Mouse (Mus musculus): ENCODE measurements around the gene Atg4c. TPM values are rescaled to one million over a fixed set of nuclear protein-coding genes. Genes with fewer than 3 reads are reported as not detected.

Atg4c gene
- total and polyA plus RNA-seq, 3 experiments, result not detected

DNA sequence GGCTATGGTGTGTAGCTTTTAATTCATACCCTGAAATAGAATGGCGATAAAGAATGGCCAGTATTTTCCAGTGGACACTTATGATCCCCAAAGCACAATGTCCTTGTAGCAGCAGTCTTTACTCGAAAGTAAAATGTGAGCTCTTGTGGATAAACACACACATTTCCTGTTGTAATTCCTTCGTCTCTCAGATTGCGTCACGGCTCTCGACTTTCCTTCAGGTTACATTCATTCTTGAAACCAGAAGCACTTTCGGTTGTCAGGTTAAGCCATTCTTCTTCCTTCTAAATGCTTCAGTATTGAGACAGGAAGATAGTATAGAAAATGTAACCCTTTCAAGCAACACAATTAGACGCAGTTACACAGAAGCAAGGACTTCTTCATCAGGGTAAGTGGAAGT, 17.9 kb downstream of the Atg4c start:
- Histone ChIP-seq H3K27ac (ENCODE audit: insufficient read depth, low read depth) (no peak overlapping the region), H3K36me3 (replicated peaks in 1 of 2; ENCODE audit: control insufficient read depth in 1 of 2, insufficient read depth in 1 of 2, low read length in 1 of 2) (no peaks in the 10 kb centered on the region), H3K79me2 (replicated peaks; ENCODE audit: control insufficient read depth, extremely low read depth, insufficient read depth, poor library complexity, severe bottlenecking) (no peaks in the 10 kb centered on the region), H3K9ac (ENCODE audit: insufficient read depth, low read depth) (no peak overlapping the region), H3K4me3 (replicated peaks in 1 of 3; ENCODE audit: low read depth in 2 of 3, low read length in 2 of 3, poor library complexity in 1 of 3) (no peak overlapping the region), H3K9me3 (replicated peaks; ENCODE audit: low read length) (peaks cover 64% of the 10 kb centered on the region), H3K27me3 (replicated peaks) (no peaks in the 10 kb centered on the region), H3K4me2 (ENCODE audit: insufficient read depth, low read depth, poor library complexity, severe bottlenecking) (no peak overlapping the region), H3K4me1 (ENCODE audit: control insufficient read depth in 1 of 2, insufficient read depth in 2 of 2) (no peaks in the 10 kb centered on the region)
- TF ChIP-seq TCF12 (IDR thresholded peaks at IDR 0.05; ENCODE audit: low read depth, low read length) (no peak), TBP (conservative IDR thresholded peaks at IDR 0.05; ENCODE audit: low read depth, low read length) (no peak), ZKSCAN1 (IDR thresholded peaks at IDR 0.05; ENCODE audit: borderline replicate concordance, low read depth, low read length) (no peak), CTCF (conservative IDR thresholded peaks at IDR 0.05 in 1 of 2, IDR thresholded peaks at IDR 0.05 in 1 of 2; ENCODE audit: low read depth in 2 of 2, low read length in 2 of 2) (no peak), MYC (IDR thresholded peaks at IDR 0.05; ENCODE audit: low read depth, low read length) (no peak)
- in situ Hi-C loops (cut with MboI; ENCODE audit: low pct_ligation_motif_present, low pct_unique_long_range_greater_than_20kb, low sequenced_read_pairs) (no loop called here), dilution Hi-C loops (cut with MboI; ENCODE audit: extremely low pct_ligation_motif_present, extremely low pct_unique_long_range_greater_than_20kb, low sequenced_read_pairs) (no loop called here)
- no peak for DNase-seq (ENCODE audit: extremely low read depth)

DNA sequence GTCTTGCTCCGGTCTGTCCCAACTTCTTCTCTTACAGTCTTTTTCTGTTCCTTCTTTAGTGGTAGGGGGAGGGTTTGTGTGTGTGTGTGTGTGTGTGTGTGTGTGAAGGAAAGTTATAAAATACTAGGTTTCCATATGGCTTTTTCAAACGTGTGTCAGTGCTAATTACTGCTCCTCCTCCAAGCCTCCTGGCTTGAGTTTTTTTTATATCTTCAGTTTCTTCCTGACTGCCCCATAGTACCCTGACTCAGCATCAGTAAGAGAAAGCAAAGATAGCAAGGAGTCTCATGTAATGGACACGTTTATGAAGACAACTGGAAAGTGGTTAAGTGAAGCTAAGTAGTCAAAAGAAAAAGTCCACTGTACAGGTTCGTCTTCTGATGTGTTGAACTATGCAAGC, 19.4 kb downstream of the Atg4c start:
- Histone ChIP-seq H3K79me2 (replicated peaks; ENCODE audit: control insufficient read depth, extremely low read depth, insufficient read depth, poor library complexity, severe bottlenecking) (no peaks in the 10 kb centered on the region), H3K4me3 (replicated peaks in 1 of 3; ENCODE audit: low read depth in 2 of 3, low read length in 2 of 3, poor library complexity in 1 of 3) (no peak overlapping the region), H3K36me3 (replicated peaks in 1 of 2; ENCODE audit: control insufficient read depth in 1 of 2, insufficient read depth in 1 of 2, low read length in 1 of 2) (no peaks in the 10 kb centered on the region), H3K4me1 (ENCODE audit: control insufficient read depth in 1 of 2, insufficient read depth in 2 of 2) (no peaks in the 10 kb centered on the region), H3K9ac (ENCODE audit: insufficient read depth, low read depth) (no peak overlapping the region), H3K27me3 (replicated peaks) (no peaks in the 10 kb centered on the region), H3K27ac (ENCODE audit: insufficient read depth, low read depth) (no peak overlapping the region), H3K4me2 (ENCODE audit: insufficient read depth, low read depth, poor library complexity, severe bottlenecking) (no peak overlapping the region), H3K9me3 (replicated peaks; ENCODE audit: low read length) (peaks cover 64% of the 10 kb centered on the region)
- TF ChIP-seq USF2 (conservative IDR thresholded peaks at IDR 0.05; ENCODE audit: low read depth, low read length) (no peak), EP300 (IDR thresholded peaks at IDR 0.05; ENCODE audit: low read length) (no peak), ETS1 (conservative IDR thresholded peaks at IDR 0.05; ENCODE audit: low read depth, low read length) (no peak), POLR2AphosphoS2 (IDR thresholded peaks at IDR 0.05; ENCODE audit: low read depth, low read length) (no peak), USF1 (IDR thresholded peaks at IDR 0.05; ENCODE audit: low read depth, low read length) (no peak), CHD1 (IDR thresholded peaks at IDR 0.05; ENCODE audit: low read depth, low read length) (no peak), ZNF384 (IDR thresholded peaks at IDR 0.05; ENCODE audit: low read depth, low read length) (no peak), POLR2A (IDR thresholded peaks at IDR 0.05; ENCODE audit: low read depth, low read length) (no peak), ZKSCAN1 (IDR thresholded peaks at IDR 0.05; ENCODE audit: borderline replicate concordance, low read depth, low read length) (no peak), TCF12 (IDR thresholded peaks at IDR 0.05; ENCODE audit: low read depth, low read length) (no peak), NRF1 (IDR thresholded peaks at IDR 0.05; ENCODE audit: low read depth, low read length) (no peak), MAX (IDR thresholded peaks at IDR 0.05; ENCODE audit: low read length) (no peak), MEF2A (IDR thresholded peaks at IDR 0.05; ENCODE audit: borderline replicate concordance, low read depth, low read length) (no peak), MYC (IDR thresholded peaks at IDR 0.05; ENCODE audit: low read depth, low read length) (no peak)
- dilution Hi-C loops (cut with MboI; ENCODE audit: extremely low pct_ligation_motif_present, extremely low pct_unique_long_range_greater_than_20kb, low sequenced_read_pairs) (no loop called here), in situ Hi-C loops (cut with MboI; ENCODE audit: low pct_ligation_motif_present, low pct_unique_long_range_greater_than_20kb, low sequenced_read_pairs) (no loop called here)
- DNase-seq (ENCODE audit: extremely low read depth), result no peak
